Mouse (Mus musculus) liver, embryonic 13.5 days (tissue): ENCODE data around the gene Mak. TPM values are rescaled to one million over a fixed set of nuclear protein-coding genes. Genes with fewer than 3 reads are reported as not detected.

Source experiments
- ATAC-seq: fragments of 200-750 bp; cut with Nextera tagmentation; 2 replicates; pipeline ENCODE4 v1.8.0; 2017; ENCODE audit warnings: low read depth, mild to moderate bottlenecking, moderate number of reproducible peaks, moderate library complexity
- DNase-seq: peaks from one replicate; pipeline ENCODE4 v3.0.0; 2022
- H3K27ac ChIP-seq: fragments of 300-500 bp; sonication (generic); 2 replicates; pipeline ENCODE4 v1.5.1; 2015; ENCODE audit warnings: moderate library complexity, mild to moderate bottlenecking, inconsistent platforms
- H3K27me3 ChIP-seq: fragments of 300-500 bp; sonication (generic); 2 replicates; pipeline ENCODE4 v1.6.1; 2015; ENCODE audit warnings: mild to moderate bottlenecking, inconsistent platforms
- H3K36me3 ChIP-seq: fragments of 300-500 bp; sonication (generic); 2 replicates; pipeline ENCODE4 v1.6.1; 2015; ENCODE audit warnings: mild to moderate bottlenecking, inconsistent platforms
- H3K4me1 ChIP-seq: fragments of 300-500 bp; sonication (generic); replicated peaks from 2 replicates; pipeline ENCODE4 v1.6.1; 2015; ENCODE audit warnings: inconsistent platforms
- H3K4me2 ChIP-seq: fragments of 300-500 bp; sonication (generic); 2 replicates; pipeline ENCODE4 v1.6.1; 2015; ENCODE audit warnings: inconsistent platforms, mild to moderate bottlenecking, moderate library complexity
- H3K4me3 ChIP-seq: fragments of 300-500 bp; sonication (generic); replicated peaks from 2 replicates; pipeline ENCODE4 v1.5.1; 2015; ENCODE audit warnings: mild to moderate bottlenecking, inconsistent platforms
- H3K9ac ChIP-seq: fragments of 300-500 bp; sonication (generic); 2 replicates; pipeline ENCODE4 v1.6.1; 2015; ENCODE audit warnings: mild to moderate bottlenecking, inconsistent platforms
- H3K9me3 ChIP-seq: fragments of 300-500 bp; sonication (generic); replicated peaks from 2 replicates; pipeline ENCODE4 v1.6.1; 2016; ENCODE audit warnings: inconsistent platforms
- WGBS: fragments of 180-500 bp; shearing (Covaris S2); methylation state at CpG from one replicate; pipeline ENCODE4 v1.1.7; 2015; ENCODE audit not compliant: insufficient replicate concordance; 5-methylcytosine and 5-hydroxymethylcytosine counted together
- polyA plus RNA-seq: library from polyadenylated mRNA; unstranded; fragments of >200 nt; fragmentation: Nextera tagmentation; extraction: Ambion mirVana; gene quantifications from 2 replicates; pipeline ENCODE4 v1.2.1, GENCODE M21; 2015

Mak gene
- 0.20 and 0.21 TPM in 2 replicates for polyA plus RNA-seq

DNA sequence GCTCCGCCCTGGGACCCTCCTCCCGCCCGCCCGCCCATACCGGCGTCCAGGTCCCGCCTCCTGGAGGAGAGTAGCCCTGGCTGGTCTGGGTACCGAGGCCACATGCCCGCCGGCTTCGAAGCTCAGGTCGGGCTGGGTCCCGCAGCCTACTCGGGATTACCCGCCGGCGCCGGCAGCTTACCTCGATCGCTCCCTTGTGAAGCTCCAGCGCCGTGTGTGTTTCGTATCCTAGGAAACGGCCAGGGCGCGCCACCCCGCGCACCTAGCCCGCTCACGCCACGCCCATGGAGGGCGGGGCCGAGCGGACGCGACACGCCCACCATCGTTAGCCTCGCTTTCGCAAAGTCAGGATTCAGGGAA is at the start of gene Mak:
TSS of gene Mak (minus strand) at position 286 of the 360 bp plus-strand sequence.
- H3K4me2 ChIP-seq, result peak within 1 kb of the TSS; percentile 82
- under 1% methylated on average over 37 of the region's 40 CpGs for WGBS
- peaks cover 66% of the 10 kb centered on the region for H3K27me3 ChIP-seq
- H3K4me1 ChIP-seq, result peaks cover 9% of the 10 kb centered on the region
- peak within 1 kb of the TSS; percentile 51 for H3K4me3 ChIP-seq
- no peaks in the 10 kb centered on the region for H3K36me3 ChIP-seq
- peak within 1 kb of the TSS; percentile 45 for H3K9ac ChIP-seq
- DNase-seq, result peak; percentile 80
- H3K27ac ChIP-seq, result no peak within 1 kb of the TSS
- no peaks in the 10 kb centered on the region for H3K9me3 ChIP-seq
- peak; percentile 94 for ATAC-seq

DNA sequence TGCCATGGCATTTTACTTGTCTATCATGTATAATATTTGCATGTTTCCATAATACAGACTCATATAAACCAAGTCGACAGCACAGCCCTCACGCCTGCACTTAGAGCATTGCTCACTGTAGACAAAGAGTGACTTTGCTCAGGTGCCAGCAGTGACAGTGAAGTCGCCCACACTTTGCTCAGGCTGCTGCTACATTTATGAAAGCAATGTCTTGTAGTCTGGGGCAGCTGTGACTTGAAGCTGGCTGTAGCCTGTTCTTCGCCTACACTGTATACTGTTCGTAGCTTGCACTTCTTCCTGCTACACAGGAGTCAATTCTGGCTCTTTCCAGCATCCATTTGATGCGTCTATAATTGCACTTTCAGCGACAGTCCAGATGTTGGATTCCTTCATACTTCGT is 49.6 kb upstream of the Mak start:
- 71% methylated on average over 8 of the region's 8 CpGs for WGBS
- H3K4me1 ChIP-seq, result no peaks in the 10 kb centered on the region
- no peaks in the 10 kb centered on the region for H3K9me3 ChIP-seq
- no peaks in the 10 kb centered on the region for H3K27me3 ChIP-seq
- DNase-seq (no peak), ATAC-seq (no peak)
- no peaks in the 10 kb centered on the region for H3K36me3 ChIP-seq
- H3K4me3 ChIP-seq, result no peak overlapping the region
- H3K27ac ChIP-seq, result no peak overlapping the region
- no peak overlapping the region for H3K4me2 ChIP-seq
- H3K9ac ChIP-seq, result no peak overlapping the region

DNA sequence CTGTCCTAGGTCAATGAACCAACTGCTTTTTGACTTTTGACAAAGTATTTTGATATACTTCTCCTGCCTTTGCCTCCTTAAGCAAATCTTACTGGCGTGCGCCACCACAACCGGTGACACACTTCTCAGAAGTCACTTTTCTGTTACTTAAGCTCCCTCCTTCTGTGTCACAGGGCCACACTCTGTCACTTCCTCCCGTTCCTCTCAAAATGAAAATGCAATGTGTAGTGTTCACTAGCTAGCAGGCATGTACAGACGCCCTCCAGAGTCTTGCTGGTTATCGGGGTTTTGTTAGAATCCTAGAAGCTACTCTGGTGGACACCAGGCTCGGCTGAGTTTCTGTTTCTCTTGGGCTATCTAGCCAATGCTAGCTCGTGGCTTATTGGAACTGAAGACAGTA is 48.8 kb upstream of the Mak start:
- no peak overlapping the region for H3K4me2 ChIP-seq
- 50% methylated on average over 8 of the region's 8 CpGs for WGBS
- no peak overlapping the region for H3K27ac ChIP-seq
- no peaks in the 10 kb centered on the region for H3K27me3 ChIP-seq
- no peak overlapping the region for H3K9ac ChIP-seq
- H3K4me1 ChIP-seq, result no peaks in the 10 kb centered on the region
- ATAC-seq (no peak), DNase-seq (no peak)
- H3K4me3 ChIP-seq, result no peak overlapping the region
- no peaks in the 10 kb centered on the region for H3K9me3 ChIP-seq
- no peaks in the 10 kb centered on the region for H3K36me3 ChIP-seq

DNA sequence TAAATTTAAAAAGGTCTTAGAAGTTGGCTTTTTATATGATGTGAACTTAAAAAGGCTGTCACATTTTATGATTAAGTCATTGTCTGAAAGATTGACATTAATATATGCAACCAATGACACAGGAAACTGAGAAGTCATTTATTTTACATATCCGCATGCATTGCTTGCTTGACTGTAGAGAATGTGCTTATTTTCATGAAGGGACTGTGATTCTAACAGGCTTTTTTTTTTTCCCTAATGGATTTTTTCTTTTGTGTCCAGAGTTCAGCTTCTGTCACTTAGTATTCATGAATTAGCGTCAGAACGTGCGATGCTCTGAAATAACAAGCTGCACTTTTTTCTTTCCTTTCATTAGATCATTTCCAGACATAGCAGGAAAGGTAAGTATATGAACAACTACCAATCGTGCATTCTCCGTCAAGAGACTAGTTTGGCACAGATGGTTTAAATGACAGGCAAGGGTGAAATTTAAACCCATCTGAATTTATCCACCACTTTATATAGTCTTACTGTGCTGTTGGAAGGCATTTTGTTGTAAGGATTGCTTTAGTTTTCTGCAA is 44.2 kb upstream of the Mak start:
- Histone ChIP-seq H3K4me1 (no peaks in the 10 kb centered on the region), H3K36me3 (no peaks in the 10 kb centered on the region), H3K27me3 (no peaks in the 10 kb centered on the region), H3K9me3 (no peaks in the 10 kb centered on the region), H3K4me2 (no peak overlapping the region), H3K4me3 (no peak overlapping the region), H3K27ac (no peak overlapping the region), H3K9ac (no peak overlapping the region)
- no peak for DNase-seq
- 76% methylated on average over 6 of the region's 6 CpGs for WGBS
- no peak for ATAC-seq

DNA sequence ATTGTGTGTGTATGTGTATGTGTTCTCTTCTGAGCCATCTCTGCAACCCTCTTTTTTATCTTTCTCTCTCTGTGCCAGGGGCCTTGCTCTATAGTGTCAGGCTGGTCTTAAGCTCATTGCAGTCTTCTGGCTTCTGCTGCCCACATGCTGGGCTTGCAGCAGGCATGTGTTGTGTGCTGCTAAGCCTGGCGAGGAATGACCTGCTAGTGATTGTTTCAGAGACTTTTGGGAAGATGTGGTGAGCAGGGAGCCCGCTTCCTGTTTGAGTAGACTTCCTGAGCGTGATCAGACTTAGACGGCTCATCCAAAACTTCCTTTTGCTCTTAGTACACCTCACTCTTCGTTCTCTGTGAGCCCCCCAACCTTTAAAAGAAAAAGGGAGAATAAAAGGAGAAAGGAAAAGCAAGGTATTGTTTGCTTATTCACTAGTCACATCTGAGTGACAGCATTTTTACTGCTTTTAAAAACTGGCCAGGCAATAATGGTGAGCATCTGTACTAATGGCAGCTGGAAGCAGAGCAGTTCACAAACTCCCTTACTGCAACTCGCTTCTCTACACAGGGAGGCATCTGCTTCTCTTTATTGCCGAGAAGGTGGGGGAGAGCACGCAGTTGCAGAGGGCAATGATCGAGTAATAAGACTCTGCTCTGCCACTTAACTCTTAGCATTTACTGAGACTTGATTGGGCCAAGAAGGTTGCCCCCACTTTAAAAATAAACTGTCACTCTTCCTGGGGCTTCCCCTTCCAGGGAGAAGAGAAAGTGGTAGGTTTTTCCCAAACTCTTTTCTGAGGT is 39.8 kb upstream of the Mak start:
- no peak for ATAC-seq
- Histone ChIP-seq H3K4me2 (no peak overlapping the region), H3K27ac (no peak overlapping the region), H3K9ac (no peak overlapping the region), H3K4me1 (no peaks in the 10 kb centered on the region), H3K9me3 (no peaks in the 10 kb centered on the region), H3K4me3 (no peak overlapping the region), H3K27me3 (peaks cover 13% of the 10 kb centered on the region), H3K36me3 (no peaks in the 10 kb centered on the region)
- DNase-seq, result no peak
- 16% methylated on average over 9 of the region's 9 CpGs for WGBS

DNA sequence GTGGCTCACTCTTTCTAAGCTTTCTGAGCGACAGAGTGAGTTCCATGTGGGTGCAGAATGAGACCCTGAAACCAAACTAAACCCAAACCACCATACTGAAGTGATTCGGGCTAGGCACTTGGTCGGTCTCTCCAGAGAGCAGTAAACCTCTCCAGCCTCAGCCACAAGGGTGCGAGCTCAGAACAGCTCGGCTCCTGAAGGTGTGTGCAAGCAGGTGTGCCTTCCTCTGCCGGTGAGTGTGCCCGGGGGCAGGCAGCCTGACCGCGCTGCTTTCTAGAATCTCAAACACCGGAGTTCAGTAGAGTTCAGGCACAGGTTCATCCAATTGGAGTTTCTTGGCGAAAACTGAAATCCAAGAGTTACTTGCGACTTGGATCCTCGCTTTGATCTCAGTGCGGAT is 34.4 kb upstream of the Mak start, which contains the start of gene Sycp2l:
TSS of gene Sycp2l (plus strand) at position 368 of the 400 bp plus-strand sequence.
- DNase-seq (no peak), ATAC-seq (no peak)
- no peaks in the 10 kb centered on the region for H3K4me1 ChIP-seq
- peaks cover 49% of the 10 kb centered on the region for H3K27me3 ChIP-seq
- peak within 1 kb of the TSS; percentile 24; the same call in 1 of the 2 replicates for H3K4me2 ChIP-seq
- H3K4me3 ChIP-seq, result no peak within 1 kb of the TSS
- 33% methylated on average over 14 of the region's 14 CpGs for WGBS
- no peak within 1 kb of the TSS for H3K9ac ChIP-seq
- no peaks in the 10 kb centered on the region for H3K36me3 ChIP-seq
- H3K9me3 ChIP-seq, result no peaks in the 10 kb centered on the region
- H3K27ac ChIP-seq, result no peak within 1 kb of the TSS

DNA sequence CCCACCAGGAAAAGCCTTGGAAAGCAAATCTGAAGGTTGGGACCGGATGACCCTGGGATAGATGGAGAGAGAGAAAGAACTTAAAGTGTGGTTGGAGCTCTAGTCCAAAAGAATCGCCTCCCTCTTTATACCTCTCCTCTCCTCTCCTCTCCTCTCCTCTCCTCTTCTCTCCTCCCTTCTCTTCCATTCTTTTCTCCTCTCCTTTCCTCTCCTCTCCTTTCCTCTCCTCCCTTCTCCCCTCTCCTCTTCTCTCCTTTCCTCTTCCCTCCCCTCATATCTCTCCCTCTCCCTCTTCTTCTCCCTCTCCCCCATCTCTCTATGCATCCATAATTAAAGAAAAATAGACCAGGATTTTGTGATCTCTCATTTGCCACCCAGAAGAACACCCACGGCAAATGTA is 31.4 kb upstream of the Mak start, which contains the start of gene Gcm2:
TSS of gene Gcm2 (minus strand) at position 101 of the 400 bp plus-strand sequence.
- Histone ChIP-seq H3K4me1 (no peaks in the 10 kb centered on the region), H3K9me3 (no peaks in the 10 kb centered on the region), H3K4me3 (no peak within 1 kb of the TSS), H3K27me3 (peaks cover 49% of the 10 kb centered on the region), H3K4me2 (no peak within 1 kb of the TSS), H3K36me3 (no peaks in the 10 kb centered on the region), H3K27ac (no peak within 1 kb of the TSS), H3K9ac (no peak within 1 kb of the TSS)
- DNase-seq (no peak), ATAC-seq (no peak)
- 56% methylated on average over 3 of the region's 3 CpGs for WGBS

DNA sequence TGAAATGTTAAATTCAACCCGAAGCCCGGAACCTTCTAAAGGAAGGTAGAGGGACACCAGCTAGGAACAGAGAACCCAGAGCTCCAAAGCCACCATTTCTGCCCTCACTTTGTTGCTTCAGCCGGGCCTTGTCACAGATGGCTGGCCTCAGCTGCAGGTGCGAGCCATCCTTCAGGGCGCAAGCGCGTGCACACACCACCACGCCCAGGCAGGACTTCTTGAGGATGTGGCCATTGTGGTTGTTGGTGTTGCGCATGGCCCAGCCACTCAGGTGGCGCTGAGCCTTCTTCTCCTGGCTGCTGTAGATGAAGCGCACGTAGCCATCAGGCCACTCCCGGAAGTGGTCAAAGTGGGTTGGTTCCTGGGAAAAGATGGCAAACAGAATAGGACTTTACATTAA is 26.0 kb upstream of the Mak start:
- H3K36me3 ChIP-seq, result no peaks in the 10 kb centered on the region
- H3K9me3 ChIP-seq, result no peaks in the 10 kb centered on the region
- H3K4me1 ChIP-seq, result peaks cover 21% of the 10 kb centered on the region
- 87% methylated on average over 13 of the region's 13 CpGs for WGBS
- DNase-seq (no peak), ATAC-seq (no peak)
- peaks cover 10% of the 10 kb centered on the region for H3K27me3 ChIP-seq
- no peak overlapping the region for H3K4me3 ChIP-seq
- H3K9ac ChIP-seq, result no peak overlapping the region
- H3K27ac ChIP-seq, result no peak overlapping the region
- H3K4me2 ChIP-seq, result no peak overlapping the region

DNA sequence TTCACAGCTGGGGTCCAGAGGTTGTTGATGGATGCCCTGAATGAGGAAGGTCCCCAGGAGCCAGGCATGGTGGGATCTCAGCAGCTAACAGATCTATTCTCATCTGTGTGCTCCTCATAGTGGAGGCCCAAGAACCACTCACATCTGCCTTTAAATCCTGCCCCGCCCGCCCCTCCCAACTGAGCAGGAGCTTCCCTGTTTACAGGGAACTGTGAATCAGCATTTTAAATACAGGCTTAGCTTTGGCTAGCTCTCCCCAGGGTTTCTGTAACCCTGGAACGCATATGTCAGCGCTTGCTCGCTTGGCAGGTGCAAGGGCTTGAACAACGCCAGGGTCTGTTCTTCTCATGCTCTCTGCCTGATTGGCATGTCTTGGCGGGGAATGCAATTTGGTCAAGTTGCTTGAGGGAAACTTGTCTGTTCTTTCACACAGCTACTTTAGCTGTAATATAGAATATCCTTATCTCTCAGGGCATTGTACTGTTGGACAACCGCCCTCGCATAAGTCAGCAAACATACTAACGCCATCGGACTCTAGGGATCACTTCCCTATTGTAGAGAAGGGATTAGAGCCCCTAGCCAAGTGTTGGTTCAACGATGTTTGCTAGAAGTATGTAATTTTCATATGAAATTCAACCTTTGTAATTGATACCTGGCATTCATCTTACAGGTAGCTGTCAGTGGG is 24.5 kb upstream of the Mak start:
- Histone ChIP-seq H3K9me3 (no peaks in the 10 kb centered on the region), H3K4me1 (peaks cover 21% of the 10 kb centered on the region), H3K27ac (peak overlapping the region; percentile 78), H3K4me3 (no peak overlapping the region), H3K4me2 (peak overlapping the region; percentile 22; the same call in 1 of the 2 replicates), H3K36me3 (no peaks in the 10 kb centered on the region), H3K27me3 (no peaks in the 10 kb centered on the region), H3K9ac (no peak overlapping the region)
- ATAC-seq (peak; percentile 94), DNase-seq (no peak)
- WGBS, result 53% methylated on average over 12 of the region's 12 CpGs

DNA sequence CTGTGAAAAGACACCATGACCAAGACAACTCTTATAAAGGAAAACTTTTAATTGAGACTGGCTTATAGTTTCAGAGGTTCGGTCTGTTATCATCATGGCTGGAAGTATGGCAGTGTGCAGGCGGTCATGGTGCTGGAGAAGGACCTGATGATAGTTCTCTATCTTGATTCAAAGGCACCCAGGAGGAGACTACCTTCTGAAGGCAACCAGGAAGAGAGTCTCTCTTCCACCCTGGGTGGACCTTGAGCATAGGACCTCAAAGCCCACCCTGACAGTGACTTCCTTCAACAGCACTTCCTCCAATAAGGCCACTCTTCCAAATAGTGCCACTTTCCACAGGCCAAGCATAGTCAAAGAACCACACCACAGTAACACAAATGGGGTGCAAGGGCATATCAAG is 20.5 kb upstream of the Mak start:
- WGBS, result 50% methylated on average over 2 of the region's 2 CpGs
- peaks cover 9% of the 10 kb centered on the region; the same call in 1 of the 2 replicates for H3K27me3 ChIP-seq
- H3K4me1 ChIP-seq, result peaks cover 35% of the 10 kb centered on the region
- no peak overlapping the region for H3K4me3 ChIP-seq
- no peak overlapping the region for H3K27ac ChIP-seq
- H3K9ac ChIP-seq, result no peak overlapping the region
- ATAC-seq (no peak), DNase-seq (no peak)
- no peaks in the 10 kb centered on the region for H3K9me3 ChIP-seq
- no peak overlapping the region for H3K4me2 ChIP-seq
- H3K36me3 ChIP-seq, result no peaks in the 10 kb centered on the region

DNA sequence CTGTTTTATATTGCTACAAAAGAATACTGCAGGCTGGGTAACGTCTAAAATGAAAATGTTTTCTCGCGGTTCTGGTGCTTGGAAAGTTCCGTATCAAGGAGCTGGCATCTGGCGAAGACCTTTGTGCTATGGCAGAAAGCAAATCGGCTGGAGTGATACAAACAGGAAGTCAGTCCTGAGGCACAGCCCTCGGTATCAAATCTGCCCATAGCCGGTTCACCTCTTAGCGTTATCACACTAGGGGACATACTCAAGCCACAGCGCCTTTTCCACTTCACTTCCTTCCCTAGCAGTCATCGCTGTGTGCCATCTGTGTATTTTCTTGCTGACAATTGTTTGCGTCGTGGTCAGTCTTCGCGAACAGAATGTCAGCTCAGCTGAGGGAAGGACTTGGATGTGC is 18.8 kb upstream of the Mak start:
- 23% methylated on average over 15 of the region's 15 CpGs for WGBS
- H3K36me3 ChIP-seq, result no peaks in the 10 kb centered on the region
- H3K4me2 ChIP-seq, result peak overlapping the region; percentile 38
- H3K9me3 ChIP-seq, result no peaks in the 10 kb centered on the region
- H3K27ac ChIP-seq, result no peak overlapping the region
- H3K4me3 ChIP-seq, result no peak overlapping the region
- H3K27me3 ChIP-seq, result peaks cover 16% of the 10 kb centered on the region; the same call in 1 of the 2 replicates
- ATAC-seq (no peak), DNase-seq (no peak)
- no peak overlapping the region for H3K9ac ChIP-seq
- H3K4me1 ChIP-seq, result peaks cover 18% of the 10 kb centered on the region
